Mouse (Mus musculus) left cerebral cortex, adult 8-10 months (tissue): ENCODE measurements around the gene Ppara. TPM values are rescaled to one million over a fixed set of nuclear protein-coding genes. Genes with fewer than 3 reads are reported as not detected.
A peak's percentile ranks its signal among the peaks of the same experiment; 100 is the strongest.
"Not testable (repeated sequence)": the region's sequence is repeated elsewhere in the genome, so short reads cannot be mapped to it uniquely, and the experiment has no call there.

Experiments used
- DNase-seq, 2 experiments: peaks; one replicate each; pipeline ENCODE4 v3.0.0; 2022; ENCODE audit warnings: low spot score in 2 of 2
- total RNA-seq, 4 experiments: library from RNA; stranded (reverse); gene quantifications; 2 replicates each; pipeline ENCODE4 v1.2.4; 2022

The Ppara gene
- total RNA-seq, 4 experiments from 2014 or later = 2.8 to 3.6 (median 3.3) TPM

DNA sequence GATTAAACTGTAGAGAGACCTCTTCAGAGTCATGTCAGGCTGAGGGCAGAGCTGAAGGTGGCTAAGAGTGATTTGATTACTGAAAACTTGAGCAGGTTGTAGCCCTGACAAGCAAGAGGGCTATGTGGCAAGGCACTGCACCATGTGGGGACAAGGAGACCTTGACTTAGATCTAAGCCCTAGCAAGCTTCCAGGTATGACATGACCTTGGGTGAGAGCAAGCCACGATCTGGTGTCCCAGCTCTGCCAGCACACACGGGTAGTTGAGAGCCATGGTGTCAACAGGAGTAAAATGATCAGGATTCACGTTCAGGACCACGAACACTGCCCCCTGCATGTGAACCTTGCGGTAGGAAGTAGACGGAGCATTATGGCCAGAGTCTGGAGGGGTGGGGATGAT, 20.4 kb downstream of the Ppara start:
- no peak for DNase-seq

DNA sequence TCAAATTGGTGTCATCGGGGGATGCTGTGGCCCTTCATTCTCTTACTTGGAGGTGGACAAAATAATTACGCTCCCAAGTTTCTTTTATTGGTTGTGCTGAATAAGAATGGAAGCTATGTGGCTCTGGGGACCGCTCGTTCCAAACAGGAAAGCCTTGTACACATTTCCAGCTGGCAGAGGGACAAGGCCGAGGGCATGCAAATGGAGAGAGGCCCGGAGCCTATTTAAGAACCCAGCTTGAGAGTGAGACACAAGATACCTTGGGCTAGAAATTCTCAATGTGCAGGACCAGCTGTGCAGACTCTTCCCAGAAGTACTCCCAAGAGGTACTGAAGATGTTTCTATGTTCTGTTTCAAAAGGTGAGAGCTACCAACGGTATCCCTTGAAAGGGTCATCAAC, 21.8 kb downstream of the Ppara start:
- DNase-seq = peak in 1 of 2 experiments; percentile 22

DNA sequence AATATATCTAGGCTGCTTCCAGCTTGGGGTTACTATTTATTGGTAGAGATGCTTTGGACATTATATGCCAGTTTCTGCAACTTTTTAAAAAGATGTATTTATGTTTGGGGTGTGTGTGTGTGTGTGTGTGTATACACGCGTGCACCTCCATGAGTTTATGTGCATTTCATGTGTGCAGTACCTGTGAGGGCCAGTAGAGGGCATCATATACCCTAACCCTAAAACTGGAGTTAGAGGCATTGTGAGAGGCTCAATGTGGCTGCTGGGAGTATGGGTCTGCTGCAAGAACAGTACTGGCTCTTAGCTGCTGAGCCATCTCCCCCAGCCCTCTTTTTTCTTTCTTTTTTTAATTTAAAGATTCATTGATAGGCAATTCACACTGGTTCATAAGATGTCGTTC, 23.0 kb downstream of the Ppara start:
- DNase-seq = no peak

DNA sequence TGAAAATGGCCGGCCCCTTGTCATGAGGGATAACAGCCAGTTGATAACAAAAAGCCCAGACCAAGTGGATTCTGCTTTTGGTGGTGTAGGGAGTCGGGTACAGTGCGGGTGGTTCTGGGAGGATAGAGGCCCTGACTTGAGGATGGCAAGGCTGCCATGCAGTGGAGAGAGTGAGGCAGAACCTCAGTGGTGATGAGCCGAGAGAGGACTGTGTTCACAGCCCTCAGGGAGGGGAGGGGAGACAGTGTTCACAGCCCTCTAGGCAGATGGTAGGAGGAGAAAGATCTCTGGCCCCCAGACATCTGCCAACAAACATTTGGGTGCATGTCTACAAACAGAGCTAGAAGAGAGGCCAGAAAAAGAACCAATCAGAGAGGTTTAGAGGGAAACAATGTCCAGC, 28.0 kb downstream of the Ppara start:
- no peak for DNase-seq

DNA sequence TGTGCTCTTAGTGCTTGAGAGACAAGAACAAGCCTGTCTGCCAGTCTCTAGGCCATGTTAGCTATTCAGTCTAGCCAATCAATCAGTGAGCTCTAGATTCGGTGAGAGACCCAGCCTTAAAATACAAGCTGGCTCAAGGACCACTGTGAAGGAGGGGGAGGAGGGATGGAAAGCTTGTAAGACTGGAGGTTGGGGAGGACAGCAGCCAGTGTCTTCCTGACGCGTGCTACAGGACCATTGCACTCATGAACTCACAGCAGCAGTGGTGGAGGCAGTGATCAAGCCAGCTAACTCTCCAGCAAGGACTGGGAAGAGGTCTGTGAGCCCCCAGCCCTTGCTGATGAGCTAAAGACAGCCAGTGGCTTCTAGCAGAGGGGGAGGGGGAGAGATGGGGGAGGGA, 30.2 kb downstream of the Ppara start:
- no peak for DNase-seq

DNA sequence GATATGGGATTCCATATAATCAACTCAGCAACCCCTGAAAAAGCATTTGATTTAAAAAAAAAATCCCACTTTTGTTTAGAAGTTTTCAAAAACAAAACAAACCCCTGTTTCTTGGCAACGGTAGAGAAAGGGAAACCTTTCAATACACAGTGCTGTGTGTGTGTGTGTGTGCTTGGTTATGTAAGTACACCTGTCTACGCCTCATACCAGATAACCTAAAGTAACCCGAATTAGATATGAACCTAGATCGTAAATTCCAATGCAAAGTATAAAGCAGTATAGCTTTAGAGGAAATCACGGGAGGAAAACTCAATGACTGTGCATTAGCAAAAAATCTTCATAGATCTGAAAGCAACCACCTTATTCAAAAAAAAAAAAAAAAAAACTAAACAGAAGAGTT, 31.9 kb downstream of the Ppara start:
- DNase-seq = no peak

DNA sequence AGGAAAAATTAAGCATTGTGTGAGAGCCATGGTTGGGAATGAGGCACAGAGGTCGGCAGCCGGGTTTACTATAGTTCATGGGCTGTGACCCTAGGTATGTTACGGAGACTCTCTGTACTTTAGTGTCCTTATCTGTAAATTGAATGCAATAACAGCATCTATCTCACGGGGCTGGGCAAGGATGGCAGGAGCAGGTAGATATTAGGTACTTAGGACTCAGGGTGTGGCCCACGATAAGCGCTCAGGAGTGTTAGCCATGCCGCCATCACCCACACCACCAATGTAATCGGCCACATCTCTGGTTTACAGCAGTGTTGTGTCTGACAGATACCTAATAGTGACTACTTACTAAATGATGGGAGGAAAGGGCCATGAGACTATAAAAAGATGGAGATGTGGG, 34.2 kb downstream of the Ppara start:
- no peak for DNase-seq

DNA sequence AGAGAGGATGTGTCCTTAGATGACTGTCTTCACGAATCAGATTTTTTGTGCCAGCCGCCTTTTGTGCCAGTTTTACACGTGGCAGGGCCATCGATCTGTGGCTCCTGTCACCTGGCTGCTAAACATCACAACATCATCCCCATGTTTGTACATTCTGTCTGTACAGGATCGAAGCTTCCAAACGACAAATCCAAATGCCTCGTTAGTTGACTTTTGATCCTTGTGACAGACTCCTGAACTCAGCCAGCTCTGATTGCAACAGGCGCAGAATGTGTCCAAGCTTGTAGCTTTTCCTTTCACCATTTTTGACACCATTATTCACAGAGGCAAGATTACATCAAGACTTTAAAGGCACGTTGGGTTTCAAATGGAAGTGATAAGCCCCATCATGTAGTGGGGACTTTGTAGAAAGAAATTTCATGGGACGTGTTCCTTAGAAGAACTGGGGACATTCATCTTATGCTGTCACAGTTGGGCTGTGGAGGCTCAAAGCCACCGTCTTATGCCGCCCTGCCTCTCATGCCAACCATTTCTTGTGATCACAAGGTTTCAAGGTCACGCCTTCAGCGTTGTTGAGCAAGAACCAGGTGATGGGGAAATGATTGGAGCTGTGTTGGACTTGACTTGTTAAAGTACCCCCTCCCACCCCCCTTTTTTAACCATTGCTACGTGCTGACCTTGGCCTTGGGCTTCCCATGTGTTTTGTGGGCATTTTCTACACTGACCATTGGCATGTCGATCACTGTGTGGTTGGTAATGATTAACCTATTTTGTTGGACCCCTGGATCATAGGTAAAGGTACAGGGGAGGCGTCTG, 36.7 kb downstream of the Ppara start:
- no peak for DNase-seq

DNA sequence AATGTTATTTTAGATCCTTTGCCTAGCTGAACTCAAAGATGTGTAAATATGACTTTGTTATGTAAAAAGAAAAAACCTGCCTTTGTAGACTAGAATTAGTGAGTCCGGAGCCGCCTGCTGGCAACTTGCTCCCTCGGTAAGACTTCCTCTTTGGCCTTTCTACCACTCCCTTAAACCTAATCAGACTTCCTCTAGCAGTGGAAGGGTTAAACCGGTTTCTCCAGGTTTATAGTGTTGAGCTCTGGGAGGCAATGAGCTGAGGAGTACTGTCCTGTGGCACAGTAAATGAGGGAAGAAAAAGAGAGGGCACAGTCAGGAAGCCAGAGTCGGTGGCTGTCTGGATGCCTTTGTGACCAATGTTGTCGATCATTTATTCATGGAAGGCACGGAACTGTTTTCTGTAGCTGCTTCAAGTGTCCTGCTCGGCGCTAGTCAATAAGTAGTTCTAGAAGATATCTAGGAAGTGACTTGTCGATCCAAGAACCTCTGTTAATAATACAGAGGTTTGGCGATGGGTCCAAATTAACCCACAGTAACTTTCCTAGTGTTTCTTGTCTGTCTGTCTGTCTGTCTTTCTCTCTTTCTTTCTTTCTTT, 37.5 kb downstream of the Ppara start:
- DNase-seq = no peak

DNA sequence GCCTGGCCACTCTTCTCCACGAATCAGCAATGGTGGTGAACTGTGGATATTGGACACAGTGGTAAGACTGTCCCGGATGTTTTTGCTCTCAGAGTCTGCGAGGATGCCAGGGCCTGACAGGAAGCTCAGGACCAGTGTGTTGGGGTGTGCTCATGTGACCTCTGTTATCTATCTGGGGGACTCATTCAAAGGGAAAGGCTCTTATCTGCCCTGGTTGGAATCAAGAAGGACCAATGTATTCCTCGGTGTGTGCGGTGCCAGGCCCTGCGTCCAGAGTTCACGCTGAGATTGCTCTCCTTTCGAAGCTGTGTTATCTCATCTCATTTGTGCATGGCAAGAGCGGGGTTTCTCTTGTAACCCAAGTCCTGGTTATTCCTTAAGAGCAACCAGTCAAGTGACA, 39.6 kb downstream of the Ppara start:
- DNase-seq = no peak

DNA sequence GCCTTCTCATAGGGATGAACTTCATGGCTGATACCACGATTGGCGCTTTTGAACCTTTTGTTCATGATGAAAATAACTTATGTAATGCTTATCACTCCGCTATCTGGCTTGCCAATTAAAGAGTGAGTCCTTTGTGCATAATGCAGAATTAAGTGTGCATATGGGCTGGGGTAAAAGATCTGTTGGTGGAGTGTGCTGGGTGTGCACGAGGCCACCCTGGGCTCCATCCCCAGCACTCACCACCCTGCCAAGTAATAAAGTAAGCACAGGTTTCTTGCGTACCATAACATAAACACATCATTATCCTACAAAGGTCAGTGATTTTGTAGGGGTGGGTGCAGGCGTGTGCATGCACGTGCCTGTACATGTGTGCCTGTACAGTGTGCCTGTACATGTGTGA, 40.2 kb downstream of the Ppara start:
- DNase-seq = no peak

DNA sequence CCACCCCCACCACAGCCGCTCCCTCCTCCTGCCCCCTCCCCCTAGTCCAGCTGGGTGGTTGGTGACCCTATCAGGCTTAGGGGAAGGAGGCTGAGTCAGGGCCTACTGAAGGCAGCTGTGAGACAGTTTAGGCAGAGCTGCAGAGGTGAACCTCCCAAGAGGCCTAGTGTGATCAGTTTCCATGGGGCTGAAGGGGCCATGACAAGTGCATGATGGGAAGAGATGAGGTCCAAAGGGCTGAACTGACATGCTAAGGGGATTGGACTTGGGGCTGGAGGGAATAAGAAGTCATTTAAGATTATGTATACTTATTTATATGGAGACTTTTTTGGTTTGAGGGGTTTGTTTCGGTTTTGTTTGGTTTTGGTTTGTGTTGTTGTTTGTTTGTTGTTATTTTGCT, 41.5 kb downstream of the Ppara start:
- no peak for DNase-seq

DNA sequence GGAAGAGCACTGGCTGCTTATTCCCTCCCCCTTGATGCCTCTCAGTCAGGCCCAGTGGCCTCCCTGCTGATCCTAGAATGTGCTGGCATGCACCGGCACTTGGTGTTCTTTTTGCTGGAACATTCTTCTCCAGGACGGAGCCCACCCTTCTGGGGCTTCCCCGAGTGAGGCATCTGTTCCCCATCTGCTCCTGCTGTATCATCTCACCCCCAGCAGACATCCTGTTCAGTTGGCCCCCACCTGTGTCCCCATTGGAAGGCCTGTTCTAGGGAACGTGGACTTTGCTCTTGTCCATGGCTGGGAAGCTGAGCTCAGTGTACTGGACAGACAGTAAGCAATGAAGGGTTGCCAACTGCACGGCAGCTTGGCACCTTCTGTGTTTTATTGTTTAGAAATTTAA, 42.0 kb downstream of the Ppara start:
- DNase-seq = no peak

DNA sequence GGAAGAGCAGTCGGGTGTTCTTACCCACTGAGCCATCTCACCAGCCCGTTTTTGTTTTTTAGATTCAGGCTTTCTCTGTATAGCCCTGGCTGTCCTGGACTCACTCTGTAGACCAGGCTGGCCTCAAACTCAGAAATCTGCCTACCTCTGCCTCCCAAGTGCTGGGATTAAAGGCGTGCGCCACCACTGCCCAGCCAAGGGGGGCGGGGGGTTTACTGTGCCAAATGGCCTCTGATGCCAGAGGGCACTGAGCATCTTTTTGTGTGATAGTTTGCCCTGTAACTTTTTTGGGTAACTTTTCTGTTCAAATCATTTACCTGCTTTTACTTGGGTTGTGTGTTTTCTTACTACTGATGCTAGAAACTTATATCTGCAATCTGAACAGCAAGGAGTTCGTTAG, 44.1 kb downstream of the Ppara start:
- DNase-seq = not testable (repeated sequence)

DNA sequence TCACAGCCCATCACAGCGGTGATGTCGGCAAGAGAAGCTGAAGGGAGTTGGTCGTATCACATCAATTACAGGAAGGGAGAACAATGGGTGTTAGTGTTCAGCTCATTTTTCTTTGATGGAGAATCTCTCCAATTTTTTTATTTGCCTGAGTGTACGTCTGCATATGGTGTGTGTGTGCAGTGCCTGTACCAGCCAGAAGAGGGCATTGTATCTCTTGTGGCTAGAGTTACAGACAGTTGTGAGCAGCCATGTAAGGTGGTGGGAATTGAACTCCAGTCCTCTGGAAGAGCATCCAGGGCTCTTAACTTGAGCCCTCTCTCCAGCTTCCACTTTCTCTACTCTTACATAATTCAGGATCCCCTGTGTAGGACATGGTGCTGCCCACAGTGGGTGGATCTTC, 48.4 kb downstream of the Ppara start:
- DNase-seq = no peak

DNA sequence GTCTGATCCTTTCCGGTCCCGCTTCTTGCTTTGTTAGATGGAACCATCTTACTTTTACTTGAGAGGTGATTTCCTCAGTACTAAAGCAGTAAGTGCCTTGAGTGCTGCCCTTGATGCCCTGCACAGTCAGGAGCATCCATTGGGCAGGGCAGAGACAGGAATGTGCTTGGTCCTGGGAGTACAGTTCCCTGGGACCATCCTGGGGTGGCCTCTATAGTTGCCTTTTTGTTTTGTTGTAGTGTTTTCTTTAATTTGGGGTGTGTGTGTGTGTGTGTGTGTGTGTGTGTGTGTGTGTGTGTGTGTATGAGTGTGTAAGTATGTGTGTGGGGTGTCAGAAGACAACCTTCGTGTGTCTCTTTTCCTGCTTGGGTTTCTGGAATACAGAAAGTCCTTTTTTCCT, 49.6 kb downstream of the Ppara start:
- DNase-seq = no peak

DNA sequence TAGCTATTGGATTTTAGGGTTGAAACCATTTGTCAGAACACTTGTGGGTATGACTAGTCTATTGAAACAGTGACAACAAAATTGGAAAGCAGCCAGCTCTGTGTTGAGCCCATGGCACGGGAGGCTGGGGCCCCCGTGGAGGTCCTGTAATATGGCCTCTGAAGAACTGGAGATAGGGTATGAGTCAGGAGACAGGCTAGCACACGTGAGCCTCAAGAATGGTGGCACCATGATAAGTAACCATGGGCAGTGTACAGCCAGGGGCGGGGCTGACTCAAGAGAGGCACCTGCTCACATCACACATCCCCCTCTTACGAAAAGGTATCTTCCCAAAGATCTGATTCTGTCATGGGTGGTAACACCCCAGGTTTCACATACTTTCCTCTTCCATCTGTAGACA, 51.9 kb downstream of the Ppara start:
- DNase-seq = no peak

DNA sequence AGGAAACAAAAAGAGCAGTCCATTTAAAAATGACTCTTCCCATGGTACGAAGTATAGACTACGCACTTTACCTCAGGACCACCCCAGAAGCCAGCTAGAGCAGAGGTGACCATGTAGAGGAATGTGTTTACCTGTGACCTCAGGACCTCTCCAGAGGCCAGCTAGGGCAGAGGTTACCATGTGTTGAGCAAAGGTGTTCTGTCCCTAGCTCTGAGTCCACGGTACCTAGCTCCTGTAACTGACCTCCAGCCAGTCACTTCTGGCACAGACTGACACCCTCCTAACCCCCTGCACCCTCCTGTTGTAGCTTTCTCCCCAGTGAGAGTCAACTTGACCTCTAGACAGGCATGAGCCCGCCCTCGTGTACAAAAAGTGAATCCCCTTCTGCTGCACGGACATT, 52.7 kb downstream of the Ppara start:
- DNase-seq = no peak

DNA sequence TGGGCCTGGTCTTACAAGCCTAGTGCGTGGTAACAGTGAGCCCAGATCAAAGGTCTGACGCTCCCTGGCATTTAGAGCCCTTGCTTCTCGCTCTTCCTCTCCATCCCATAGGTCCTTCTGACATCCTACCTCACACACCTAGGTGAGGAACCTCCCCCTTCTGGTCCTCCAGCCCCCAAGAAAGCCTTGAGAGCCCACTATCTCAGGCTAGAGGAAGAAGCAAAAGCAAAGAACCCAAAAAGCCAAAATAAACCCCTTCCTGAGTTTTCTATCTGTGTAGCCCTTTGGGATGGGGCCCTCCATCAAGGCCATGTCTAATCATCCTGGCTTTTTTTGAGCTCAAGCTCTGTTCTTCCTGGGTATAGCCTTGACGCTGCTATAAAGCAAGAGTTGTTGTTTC, 53.3 kb downstream of the Ppara start:
- no peak for DNase-seq

DNA sequence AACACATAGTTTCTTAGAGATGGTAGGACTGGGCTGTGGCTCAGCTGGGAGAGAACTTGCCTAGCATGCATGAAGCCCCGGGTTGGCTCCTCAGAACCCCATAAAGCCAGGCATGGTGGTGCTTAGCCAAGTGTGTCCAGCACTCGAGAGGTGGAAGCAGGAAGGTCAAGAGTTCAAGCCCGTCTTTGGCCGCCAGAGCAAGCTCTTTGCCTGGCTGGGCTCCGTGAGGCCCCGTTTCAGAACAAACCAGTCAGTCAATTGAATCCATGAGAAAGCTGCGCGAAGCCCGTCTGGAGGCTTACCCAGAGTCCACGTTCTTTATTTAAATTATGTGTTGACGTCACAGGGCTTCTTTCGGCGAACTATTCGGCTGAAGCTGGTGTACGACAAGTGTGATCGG, 53.9 kb downstream of the Ppara start:
- no peak for DNase-seq

DNA sequence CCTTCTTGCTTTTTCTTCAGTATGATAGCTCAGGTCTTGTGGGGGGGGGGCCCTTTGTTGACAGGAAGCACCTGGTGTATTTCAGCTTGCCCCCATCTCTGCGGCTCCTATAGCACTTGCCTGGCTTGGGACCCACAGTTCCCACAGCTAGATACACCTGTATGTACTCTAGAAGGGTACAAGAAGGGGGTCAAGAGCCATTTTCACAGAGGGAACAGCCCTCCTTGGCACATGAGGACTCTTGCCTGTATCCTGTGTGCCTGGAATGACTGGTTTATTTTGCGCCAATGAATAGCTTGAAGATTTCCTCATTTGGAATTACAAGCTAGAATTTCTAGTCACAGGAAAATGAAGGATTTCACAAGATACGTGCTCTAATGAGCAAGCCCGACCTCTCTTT, 56.7 kb downstream of the Ppara start:
- no peak for DNase-seq

DNA sequence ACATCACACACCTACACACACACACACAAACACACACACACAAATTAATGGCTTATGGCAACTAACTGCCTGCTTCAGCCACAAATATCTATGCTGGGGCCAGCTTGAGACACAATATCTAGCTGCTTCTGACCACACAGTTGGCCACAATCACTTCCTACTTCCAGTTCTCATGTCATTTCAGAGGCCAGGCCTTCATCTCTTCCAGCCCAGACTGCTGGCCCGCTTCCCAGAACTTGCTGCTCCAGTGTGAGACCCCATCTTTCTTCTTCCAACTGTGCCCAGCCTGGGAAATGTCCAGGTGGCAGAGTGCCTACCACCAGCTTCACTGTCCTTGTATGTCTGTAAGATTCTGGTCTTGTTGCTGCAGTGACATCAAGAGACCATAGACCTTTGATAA, 58.0 kb downstream of the Ppara start:
- no peak for DNase-seq

DNA sequence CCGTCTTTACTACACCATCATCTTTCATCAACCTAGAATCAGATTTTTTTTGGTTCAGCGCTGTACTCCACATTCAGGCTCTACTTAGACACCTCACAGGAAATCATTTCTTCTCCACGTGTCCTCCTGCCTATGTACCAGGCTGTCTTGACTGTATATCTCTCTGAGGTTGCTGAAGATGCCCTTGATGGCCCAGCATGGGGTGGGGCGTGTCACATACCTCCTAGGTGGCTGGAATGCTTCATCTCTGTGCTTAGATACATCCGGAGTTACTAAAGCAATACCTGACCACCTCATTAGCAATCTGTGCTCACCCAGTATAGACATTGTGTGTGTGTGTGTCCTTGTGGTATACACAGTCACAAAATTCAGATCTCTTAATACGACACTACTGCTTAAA, 60.7 kb downstream of the Ppara start:
- DNase-seq = no peak
